Comparison of ENCODE assay signal across 8 mouse cellular contexts in the genomic region with DNA sequence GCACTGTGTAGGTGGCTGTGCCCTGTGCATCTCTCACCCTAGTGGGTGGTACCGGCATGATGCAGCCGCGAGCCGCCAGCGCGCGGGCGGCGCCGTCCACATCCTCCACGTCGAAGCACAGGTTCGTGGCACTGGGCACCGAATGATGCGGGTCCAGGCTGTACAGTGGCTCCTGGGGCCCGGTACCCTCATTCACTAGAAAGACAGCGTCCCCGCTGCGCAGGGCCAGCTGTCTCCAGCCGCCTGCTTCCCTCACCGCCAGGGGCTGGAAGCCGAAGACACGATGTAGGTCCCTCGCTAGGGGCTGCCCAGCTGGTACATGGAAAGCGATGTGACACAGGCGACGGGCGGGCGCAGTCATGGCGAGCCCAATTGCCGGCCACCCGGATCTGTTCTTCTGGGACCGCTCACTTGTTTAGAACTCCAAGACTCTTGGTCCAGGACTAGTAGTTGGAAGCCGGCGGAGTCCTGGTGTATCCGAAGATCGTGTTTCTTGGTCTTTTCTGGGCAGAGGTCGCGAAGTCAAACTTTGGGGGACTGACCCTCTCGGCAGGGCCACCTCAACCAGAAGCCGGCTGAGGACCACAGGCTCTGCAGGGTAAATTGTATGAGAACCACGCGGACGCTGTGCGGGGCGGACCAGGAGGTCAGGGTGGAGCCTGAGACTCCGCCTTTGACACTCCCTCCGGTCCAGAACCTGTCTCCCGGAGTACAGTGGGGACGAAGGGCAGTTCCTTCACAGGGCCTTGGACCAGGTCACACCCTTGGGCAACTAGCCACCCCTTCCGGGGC. TPM values are rescaled to one million over a fixed set of nuclear protein-coding genes. Genes with fewer than 3 reads are reported as not detected.
DNase-seq lines count a peak whose midpoint lies in the region; ATAC-seq and TF ChIP-seq lines count a peak whose summit lies in the region.

No protein-coding gene starts in this region.

- no peak for TF ChIP-seq EP300 in liver, embryonic 14.5 days (IDR thresholded peaks at IDR 0.05; ENCODE audit: low read depth)

- H3K79me2 ChIP-seq in myocyte (ENCODE audit: control insufficient read depth, insufficient read depth) = no peaks in the 10 kb centered on the region

- peak overlapping the region; percentile 47 for H3K9ac ChIP-seq in liver, embryonic 14.5 days (replicated peaks)

- under 1% methylated on average over 51 of the region's 51 CpGs for WGBS in embryonic facial prominence, embryonic 10.5 days
- under 1% methylated on average over 51 of the region's 51 CpGs for WGBS in liver, embryonic 14.5 days (ENCODE audit: insufficient replicate concordance)

- H3K27ac ChIP-seq in embryonic facial prominence, embryonic 10.5 days (replicated peaks) = peak overlapping the region; percentile 74
- no peak overlapping the region for H3K27ac ChIP-seq in liver, embryonic 14.5 days

- peaks cover 33% of the 10 kb centered on the region for H3K27me3 ChIP-seq in embryonic facial prominence, embryonic 10.5 days (replicated peaks; ENCODE audit: low read depth, poor library complexity, severe bottlenecking)
- H3K27me3 ChIP-seq in liver, embryonic 14.5 days (ENCODE audit: control insufficient read depth, insufficient read depth, low read length) = peaks cover 9% of the 10 kb centered on the region
- H3K27me3 ChIP-seq in myocyte (ENCODE audit: control insufficient read depth, insufficient read depth, insufficient read length) = no peaks in the 10 kb centered on the region
- no peaks in the 10 kb centered on the region for H3K27me3 ChIP-seq in splenic B cell, adult 2 months (ENCODE audit: control insufficient read depth, insufficient read depth, low read length, poor library complexity, severe bottlenecking)

- peak; percentile 60 to 82 for DNase-seq in urinary bladder, adult 18-20 months (ENCODE audit: low spot score in 2 of 2)
- DNase-seq in urinary bladder, postnatal 10 days (ENCODE audit: low spot score) = no peak
- peak; percentile 79 for DNase-seq in embryonic facial prominence, embryonic 10.5 days (ENCODE audit: low spot score)
- peak; percentile 76 for DNase-seq in heart, adult 8-10 months (ENCODE audit: low spot score)
- peak; percentile 91 for DNase-seq in kidney, adult 18-20 months
- peak; percentile 39 to 52 (median 48) for DNase-seq in liver, embryonic 14.5 days (ENCODE audit: low read depth in 3 of 3, low spot score in 3 of 3)
- DNase-seq in splenic B cell, adult 2 months (ENCODE audit: low read depth, low spot score) = peak; percentile 51

- peak overlapping the region; percentile 58 for H3K4me3 ChIP-seq in embryonic facial prominence, embryonic 10.5 days
- H3K4me3 ChIP-seq in liver, embryonic 14.5 days (ENCODE audit: insufficient read depth in 1 of 2, low read depth in 2 of 2, low read length in 2 of 2) = peak overlapping the region; percentile 46 to 72
- peak overlapping the region; percentile 28 for H3K4me3 ChIP-seq in myocyte

- TF ChIP-seq POLR2A in myocyte (IDR thresholded peaks at IDR 0.05; ENCODE audit: insufficient read length, low read depth) = peak; percentile 46

- peak; percentile 73 for ATAC-seq in liver, embryonic 14.5 days (ENCODE audit: insufficient read depth)

- peak; percentile 63 for TF ChIP-seq CTCF in liver, embryonic 14.5 days (IDR thresholded peaks at IDR 0.05; ENCODE audit: low read depth)

- peaks cover 34% of the 10 kb centered on the region for H3K36me3 ChIP-seq in embryonic facial prominence, embryonic 10.5 days (replicated peaks)
- no peaks in the 10 kb centered on the region for H3K36me3 ChIP-seq in liver, embryonic 14.5 days (replicated peaks; ENCODE audit: control insufficient read depth, insufficient read depth, low read depth)
- H3K36me3 ChIP-seq in myocyte (ENCODE audit: control insufficient read depth, insufficient read depth) = no peaks in the 10 kb centered on the region
- no peaks in the 10 kb centered on the region for H3K36me3 ChIP-seq in splenic B cell, adult 2 months (ENCODE audit: control insufficient read depth, insufficient read depth, low read length, poor library complexity, severe bottlenecking)

- H3K9me3 ChIP-seq in embryonic facial prominence, embryonic 10.5 days = no peaks in the 10 kb centered on the region
- no peaks in the 10 kb centered on the region for H3K9me3 ChIP-seq in liver, embryonic 14.5 days (ENCODE audit: control insufficient read depth, low read length)

- H3ac ChIP-seq in myocyte (ENCODE audit: control insufficient read depth, insufficient read length) = no peak overlapping the region

- H3K4me2 ChIP-seq in liver, embryonic 14.5 days (ENCODE audit: low read depth) = peak overlapping the region; percentile 76
- peak overlapping the region; percentile 99 for H3K4me2 ChIP-seq in myocyte (ENCODE audit: low read depth)

- peaks cover 28% of the 10 kb centered on the region for H3K4me1 ChIP-seq in embryonic facial prominence, embryonic 10.5 days
- peaks cover 3 to 10% of the 10 kb centered on the region in 2 experiments; a peak in 3 of 4 replicates for H3K4me1 ChIP-seq in liver, embryonic 14.5 days (replicated peaks; ENCODE audit: control insufficient read depth in 2 of 2, insufficient read depth in 2 of 2, low read length in 1 of 2)

TF ChIP-seq in myocyte, 11 proteins besides CTCF, POLR2A, EP300 and RAD21:
- TF ChIP-seq POLR2AphosphoS2 (IDR thresholded peaks at IDR 0.05; ENCODE audit: insufficient read length, low read depth) (peak; percentile 14), MYOD1 (IDR thresholded peaks at IDR 0.05; ENCODE audit: control insufficient read depth in 1 of 3, insufficient read length in 2 of 3, low read depth in 2 of 3) (peak in 1 of 3 experiments; percentile 3), MYOG (IDR thresholded peaks at IDR 0.05; ENCODE audit: control insufficient read depth in 1 of 3, insufficient read depth in 1 of 3, insufficient read length in 2 of 3, low read depth in 2 of 3) (peak in 1 of 3 experiments; percentile 9), REST (IDR thresholded peaks at IDR 0.05; ENCODE audit: insufficient read depth, insufficient read length) (no peak)
TF ChIP-seq in myocyte: peak in this region for 3.

RNA-seq across cellular contexts. Expression of gene Hpdl, which starts 0.4 kb away (rescaled TPM):
- 2.3 TPM in 2 replicates for polyA plus RNA-seq in embryonic facial prominence, embryonic 10.5 days (2016; fragmentation: Nextera tagmentation; extraction: Ambion mirVana)
- 1 to 10 TPM; 2.9 to 6.1 (median 3.9) TPM for total RNA-seq in heart, adult 8-10 months (2022)
- polyA plus RNA-seq in liver, embryonic 14.5 days (2012; rRNA removed) = 0.15 and 0.19 TPM in 2 replicates
- 0.13 and 0.19 TPM in 2 replicates for polyA plus RNA-seq in liver, embryonic 14.5 days (2014; fragmentation: Nextera tagmentation; extraction: Ambion mirVana)
- polyA plus RNA-seq in myocyte (2012; fragmentation: generic; extraction: Trizol) = 1.5 TPM

RNA-seq across cellular contexts. Expression of gene Mutyh, which starts 13.6 kb away (rescaled TPM):
- 27.4 and 32.6 TPM in 2 replicates for polyA plus RNA-seq in embryonic facial prominence, embryonic 10.5 days (2016; fragmentation: Nextera tagmentation; extraction: Ambion mirVana)
- 1 to 10 TPM in 3 of 4 experiments, under 1 TPM in 1; 0.95 to 1.3 (median 1.1) TPM for total RNA-seq in heart, adult 8-10 months (2022)
- polyA plus RNA-seq in liver, embryonic 14.5 days (2012; rRNA removed) = 2.7 and 3.5 TPM in 2 replicates
- 1.7 and 2.1 TPM in 2 replicates for polyA plus RNA-seq in liver, embryonic 14.5 days (2014; fragmentation: Nextera tagmentation; extraction: Ambion mirVana)
- 3.4 TPM for polyA plus RNA-seq in myocyte (2012; fragmentation: generic; extraction: Trizol)

RNA-seq across cellular contexts. Expression of gene Toe1, which starts 13.7 kb away (rescaled TPM):
- polyA plus RNA-seq in embryonic facial prominence, embryonic 10.5 days (2016; fragmentation: Nextera tagmentation; extraction: Ambion mirVana) = 39.7 and 41.7 TPM in 2 replicates
- total RNA-seq in heart, adult 8-10 months (2022) = 1 to 10 TPM; 4.2 to 8.2 (median 5.4) TPM
- 13.7 and 14.7 TPM in 2 replicates for polyA plus RNA-seq in liver, embryonic 14.5 days (2012; rRNA removed)
- polyA plus RNA-seq in liver, embryonic 14.5 days (2014; fragmentation: Nextera tagmentation; extraction: Ambion mirVana) = 14.2 and 15.0 TPM in 2 replicates
- 15.4 TPM for polyA plus RNA-seq in myocyte (2012; fragmentation: generic; extraction: Trizol)

RNA-seq across cellular contexts. Expression of gene Zswim5, which starts 56.1 kb away (rescaled TPM):
- polyA plus RNA-seq in embryonic facial prominence, embryonic 10.5 days (2016; fragmentation: Nextera tagmentation; extraction: Ambion mirVana) = 2.7 and 3.0 TPM in 2 replicates
- total RNA-seq in heart, adult 8-10 months (2022) = 1 to 10 TPM in 1 of 4 experiments, under 1 TPM in 3; 0.82 to 1.4 (median 0.92) TPM
- polyA plus RNA-seq in liver, embryonic 14.5 days (2012; rRNA removed) = 0.06 and 0.10 TPM in 2 replicates
- polyA plus RNA-seq in liver, embryonic 14.5 days (2014; fragmentation: Nextera tagmentation; extraction: Ambion mirVana) = 0.03 and 0.04 TPM in 2 replicates
- not detected for polyA plus RNA-seq in myocyte (2012; fragmentation: generic; extraction: Trizol)
